Mouse (Mus musculus) heart, embryonic 14.5 days (tissue): Measurements from ENCODE around the gene D630045J12Rik. TPM values are rescaled to one million over a fixed set of nuclear protein-coding genes. Genes with fewer than 3 reads are reported as not detected.

Experiments
- ATAC-seq: fragments of 200-750 bp; cut with Nextera tagmentation; 2 replicates; pipeline ENCODE4 v1.8.0; 2017; ENCODE audit warnings: low read depth, moderate TSS enrichment; ENCODE audit not compliant: insufficient number of reproducible peaks, insufficient read depth, low FRiP score
- H3K27ac ChIP-seq, 2 experiments: fragments of 200-500 bp in 1 of 2; fragments of 300-500 bp in 1 of 2; sonication (generic) in 1 of 2; replicated peaks in 1 of 2; 2 replicates each; pipeline ENCODE4 v1.5.1; 2012 to 2014; ENCODE audit warnings: low read depth in 2 of 2, low read length in 2 of 2, control low read depth in 1 of 2, mild to moderate bottlenecking in 1 of 2, mixed read lengths in 1 of 2; ENCODE audit not compliant: control insufficient read depth in 1 of 2, insufficient read depth in 1 of 2
- H3K27me3 ChIP-seq: fragments of 300-500 bp; sonication (generic); 2 replicates; pipeline ENCODE4 v1.6.1; 2014; ENCODE audit warnings: mild to moderate bottlenecking, low read length, control low read depth; ENCODE audit not compliant: control insufficient read depth, insufficient read depth
- H3K36me3 ChIP-seq: fragments of 300-500 bp; sonication (generic); 2 replicates; pipeline ENCODE4 v1.6.1; 2014; ENCODE audit warnings: mild to moderate bottlenecking, control low read depth, low read length, mixed read lengths; ENCODE audit not compliant: control insufficient read depth, insufficient read depth
- H3K4me1 ChIP-seq, 2 experiments: fragments of 200-500 bp in 1 of 2; fragments of 300-500 bp in 1 of 2; sonication (generic) in 1 of 2; 2 replicates each; pipeline ENCODE4 v1.6.1; 2012 to 2014; ENCODE audit warnings: low read length in 2 of 2, control low read depth in 1 of 2, mixed read lengths in 1 of 2; ENCODE audit not compliant: control insufficient read depth in 2 of 2, insufficient read depth in 2 of 2
- H3K4me2 ChIP-seq: fragments of 300-500 bp; sonication (generic); 2 replicates; pipeline ENCODE4 v1.6.1; 2014; ENCODE audit warnings: mild to moderate bottlenecking, low read length
- H3K4me3 ChIP-seq, 2 experiments: fragments of 200-500 bp in 1 of 2; fragments of 300-500 bp in 1 of 2; sonication (generic) in 1 of 2; 2 replicates each; pipeline ENCODE4 v1.5.1; 2012 to 2014; ENCODE audit warnings: low read length in 2 of 2, mild to moderate bottlenecking in 2 of 2, control low read depth in 1 of 2, low read depth in 1 of 2, moderate library complexity in 1 of 2; ENCODE audit not compliant: control insufficient read depth in 1 of 2, insufficient read depth in 1 of 2
- H3K9ac ChIP-seq: fragments of 300-500 bp; sonication (generic); 2 replicates; pipeline ENCODE4 v1.6.1; 2014; ENCODE audit warnings: mild to moderate bottlenecking, low read length
- H3K9me3 ChIP-seq: fragments of 300-500 bp; sonication (generic); 2 replicates; pipeline ENCODE4 v1.6.1; 2016; ENCODE audit warnings: low read length, control low read depth; ENCODE audit not compliant: control insufficient read depth
- WGBS: fragments of 180-500 bp; shearing (Covaris S2); extraction: QIAGEN DNeasy Blood & Tissue Kit; methylation state at CpG from one replicate; pipeline ENCODE4 v1.1.7; 2014; 5-methylcytosine and 5-hydroxymethylcytosine counted together
- polyA plus RNA-seq: library from polyadenylated mRNA; unstranded; fragments of >200 nt; fragmentation: Nextera tagmentation; extraction: Ambion mirVana; gene quantifications from 2 replicates; pipeline ENCODE4 v1.2.1, GENCODE M21; 2014

Gene D630045J12Rik
- polyA plus RNA-seq, 1 experiment from 2014 or later, result 1.9 TPM

- 21% methylated on average over 19 of the region's 19 CpGs for WGBS
- Histone ChIP-seq H3K9ac (peak overlapping the region; percentile 88), H3K4me1 (peaks cover 7 to 10% of the 10 kb centered on the region in 2 experiments; a peak in 3 of 4 replicates), H3K27ac (peak overlapping the region in 1 of 2 experiments; percentile 39; a peak in 2 of 4 replicates), H3K27me3 (no peaks in the 10 kb centered on the region), H3K36me3 (no peaks in the 10 kb centered on the region), H3K9me3 (no peaks in the 10 kb centered on the region), H3K4me2 (peak overlapping the region; percentile 96), H3K4me3 (peak overlapping the region; percentile 79 to 81)
- no peak for ATAC-seq
Observed at GRCm38 (mm10) chr6:38252766-38253735, 758 bp downstream of the D630045J12Rik start.

- Histone ChIP-seq H3K4me1 (peaks cover 7 to 10% of the 10 kb centered on the region in 2 experiments; a peak in 3 of 4 replicates), H3K9me3 (no peaks in the 10 kb centered on the region), H3K4me3 (no peak overlapping the region), H3K36me3 (no peaks in the 10 kb centered on the region), H3K4me2 (no peak overlapping the region), H3K27ac (no peak overlapping the region), H3K27me3 (no peaks in the 10 kb centered on the region), H3K9ac (no peak overlapping the region)
- WGBS, result 82% methylated on average over 10 of the region's 10 CpGs
- ATAC-seq, result no peak
Observed at GRCm38 (mm10) chr6:38252139-38252538, 1.7 kb downstream of the D630045J12Rik start.

GRCm38 (mm10) chr6:38251464-38251863 is 2.3 kb downstream of the D630045J12Rik start:
- Histone ChIP-seq H3K9ac (no peak overlapping the region), H3K4me2 (no peak overlapping the region), H3K9me3 (no peaks in the 10 kb centered on the region), H3K4me3 (no peak overlapping the region), H3K27ac (no peak overlapping the region), H3K4me1 (peaks cover 7 to 10% of the 10 kb centered on the region in 2 experiments; a peak in 3 of 4 replicates), H3K36me3 (no peaks in the 10 kb centered on the region), H3K27me3 (no peaks in the 10 kb centered on the region)
- 54% methylated on average over 4 of the region's 4 CpGs for WGBS
- no peak for ATAC-seq

- H3K9me3 ChIP-seq, result no peaks in the 10 kb centered on the region
- H3K4me1 ChIP-seq, result peaks cover 3 to 8% of the 10 kb centered on the region in 2 experiments
- H3K27me3 ChIP-seq, result no peaks in the 10 kb centered on the region
- H3K9ac ChIP-seq, result no peak overlapping the region
- 92% methylated on average over 4 of the region's 4 CpGs for WGBS
- H3K27ac ChIP-seq, result no peak overlapping the region
- no peak overlapping the region for H3K4me3 ChIP-seq
- H3K4me2 ChIP-seq, result no peak overlapping the region
- ATAC-seq, result no peak
- H3K36me3 ChIP-seq, result no peaks in the 10 kb centered on the region
Observed at GRCm38 (mm10) chr6:38247362-38247761, 6.4 kb downstream of the D630045J12Rik start.

- WGBS, result 78% methylated on average over 3 of the region's 3 CpGs
- H3K27me3 ChIP-seq, result no peaks in the 10 kb centered on the region
Observed at GRCm38 (mm10) chr6:38244806-38245205, 9.0 kb downstream of the D630045J12Rik start.

GRCm38 (mm10) chr6:38244167-38244566 is 9.6 kb downstream of the D630045J12Rik start:
- H3K27me3 ChIP-seq, result no peaks in the 10 kb centered on the region
- no peak overlapping the region for H3K27ac ChIP-seq
- no peaks in the 10 kb centered on the region for H3K9me3 ChIP-seq
- H3K36me3 ChIP-seq, result no peaks in the 10 kb centered on the region
- ATAC-seq, result no peak
- no peak overlapping the region for H3K4me2 ChIP-seq
- no peak overlapping the region for H3K9ac ChIP-seq
- WGBS, result 44% methylated on average over 3 of the region's 3 CpGs
- H3K4me1 ChIP-seq, result peaks cover 5 to 8% of the 10 kb centered on the region in 2 experiments
- H3K4me3 ChIP-seq, result no peak overlapping the region

More at GRCm38 (mm10) chr6:38244806-38245205, 9.0 kb downstream of the D630045J12Rik start:
- no peak overlapping the region for H3K27ac ChIP-seq
- no peak for ATAC-seq
- H3K4me1 ChIP-seq, result peaks cover 5 to 8% of the 10 kb centered on the region in 2 experiments
- no peak overlapping the region for H3K4me2 ChIP-seq
- H3K36me3 ChIP-seq, result no peaks in the 10 kb centered on the region
- no peak overlapping the region for H3K9ac ChIP-seq
- no peaks in the 10 kb centered on the region for H3K9me3 ChIP-seq
- H3K4me3 ChIP-seq, result no peak overlapping the region

GRCm38 (mm10) chr6:38242833-38243232 is 11.0 kb downstream of the D630045J12Rik start:
- no peak overlapping the region for H3K9ac ChIP-seq
- no peaks in the 10 kb centered on the region for H3K9me3 ChIP-seq
- H3K36me3 ChIP-seq, result no peaks in the 10 kb centered on the region
- no peak for ATAC-seq
- 75% methylated on average over 5 of the region's 5 CpGs for WGBS
- H3K4me2 ChIP-seq, result no peak overlapping the region
- peaks cover 5 to 8% of the 10 kb centered on the region in 2 experiments for H3K4me1 ChIP-seq
- no peak overlapping the region for H3K4me3 ChIP-seq
- no peaks in the 10 kb centered on the region for H3K27me3 ChIP-seq
- H3K27ac ChIP-seq, result no peak overlapping the region
